Mouse (Mus musculus): ENCODE measurements around the gene Btg1. TPM values are rescaled to one million over a fixed set of nuclear protein-coding genes. Genes with fewer than 3 reads are reported as not detected.

Gene Btg1
- polyA plus RNA-seq, 1 experiment from 2014 or later: 56.8 TPM

DNA sequence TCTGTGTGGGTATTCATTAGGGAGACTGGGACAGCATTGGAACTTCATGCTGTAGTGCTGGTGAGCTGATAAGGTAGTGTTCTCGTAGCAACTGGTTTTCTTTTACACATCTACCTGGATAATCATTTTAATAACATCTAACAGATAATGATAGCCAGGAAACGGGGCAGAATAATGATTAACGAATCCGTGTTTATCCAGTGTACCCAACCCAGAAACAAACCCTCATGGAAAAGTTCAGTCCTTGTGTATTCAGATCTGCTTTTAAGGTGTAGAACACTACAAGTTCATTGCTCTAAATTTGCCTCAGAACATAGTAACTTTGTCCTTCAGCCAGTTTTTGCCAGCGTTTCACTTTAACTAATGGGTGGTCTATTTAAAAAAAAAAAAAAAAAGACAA, 37.3 kb downstream of the Btg1 start:
- 74% methylated on average over 5 of the region's 5 CpGs for WGBS
- H3K4me1 ChIP-seq (replicated peaks; ENCODE audit: control insufficient read depth, insufficient read depth, low read length): no peaks in the 10 kb centered on the region
- no peak for ATAC-seq
- H3K9me3 ChIP-seq (ENCODE audit: control insufficient read depth, low read length): no peaks in the 10 kb centered on the region
- H3K4me3 ChIP-seq (replicated peaks; ENCODE audit: low read length): no peak overlapping the region
- no peaks in the 10 kb centered on the region for H3K27me3 ChIP-seq (replicated peaks; ENCODE audit: control insufficient read depth, insufficient read depth, low read length)
- no peak overlapping the region for H3K4me2 ChIP-seq (ENCODE audit: low read length)
- H3K9ac ChIP-seq (replicated peaks; ENCODE audit: low read depth, low read length): no peak overlapping the region
- H3K27ac ChIP-seq (ENCODE audit: low read length): no peak overlapping the region
- no peaks in the 10 kb centered on the region for H3K36me3 ChIP-seq (ENCODE audit: control insufficient read depth, insufficient read depth)

DNA sequence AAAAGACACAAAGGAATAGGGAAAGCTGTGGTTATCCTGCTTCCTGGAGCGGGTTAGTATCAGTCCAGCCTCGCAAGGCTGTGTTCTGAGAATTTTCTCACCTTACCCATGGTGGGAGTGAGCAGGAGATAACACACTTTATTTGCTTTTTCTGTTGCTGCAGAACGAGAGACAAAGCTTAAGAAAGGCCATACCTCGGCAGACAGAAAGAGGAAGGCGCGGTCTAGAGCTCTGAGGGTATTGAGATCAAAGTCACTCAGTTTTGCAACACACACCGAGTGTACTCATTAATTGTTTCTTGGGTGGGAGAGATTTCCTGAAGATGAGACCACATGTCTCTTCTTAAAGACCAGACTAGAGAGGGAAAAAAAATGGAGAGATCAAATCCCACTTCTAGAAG, 37.8 kb downstream of the Btg1 start:
- Histone ChIP-seq H3K4me2 (ENCODE audit: low read length) (no peak overlapping the region), H3K36me3 (ENCODE audit: control insufficient read depth, insufficient read depth) (no peaks in the 10 kb centered on the region), H3K27ac (ENCODE audit: low read length) (no peak overlapping the region), H3K4me3 (replicated peaks; ENCODE audit: low read length) (no peak overlapping the region), H3K9ac (replicated peaks; ENCODE audit: low read depth, low read length) (no peak overlapping the region), H3K27me3 (replicated peaks; ENCODE audit: control insufficient read depth, insufficient read depth, low read length) (no peaks in the 10 kb centered on the region), H3K9me3 (ENCODE audit: control insufficient read depth, low read length) (no peaks in the 10 kb centered on the region), H3K4me1 (replicated peaks; ENCODE audit: control insufficient read depth, insufficient read depth, low read length) (no peaks in the 10 kb centered on the region)
- no peak for ATAC-seq
- 70% methylated on average over 7 of the region's 7 CpGs for WGBS

DNA sequence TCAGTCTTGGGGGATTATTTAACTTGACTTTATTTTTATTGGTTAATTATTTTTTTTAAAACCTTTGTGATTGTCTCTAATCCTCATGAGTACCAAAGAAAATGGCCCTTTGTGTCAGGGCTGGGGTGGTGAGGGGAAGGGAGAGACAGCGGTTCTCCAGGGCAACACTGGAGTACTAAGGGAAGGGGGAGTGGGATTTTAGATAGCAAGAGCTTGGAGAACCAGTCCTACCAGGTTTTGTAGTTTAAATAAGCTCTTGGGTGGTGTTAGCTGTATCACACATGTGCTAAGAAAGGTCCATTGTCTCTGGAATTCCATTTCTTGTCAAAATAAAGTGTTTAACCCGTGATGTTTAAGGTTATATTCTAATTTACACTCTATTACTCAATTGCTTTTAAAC, 38.3 kb downstream of the Btg1 start:
- Histone ChIP-seq H3K4me2 (ENCODE audit: low read length) (no peak overlapping the region), H3K4me1 (replicated peaks; ENCODE audit: control insufficient read depth, insufficient read depth, low read length) (no peaks in the 10 kb centered on the region), H3K27me3 (replicated peaks; ENCODE audit: control insufficient read depth, insufficient read depth, low read length) (no peaks in the 10 kb centered on the region), H3K4me3 (replicated peaks; ENCODE audit: low read length) (no peak overlapping the region), H3K9ac (replicated peaks; ENCODE audit: low read depth, low read length) (no peak overlapping the region), H3K36me3 (ENCODE audit: control insufficient read depth, insufficient read depth) (no peaks in the 10 kb centered on the region), H3K9me3 (ENCODE audit: control insufficient read depth, low read length) (no peaks in the 10 kb centered on the region), H3K27ac (ENCODE audit: low read length) (no peak overlapping the region)
- WGBS: 59% methylated on average over 2 of the region's 2 CpGs
- ATAC-seq: no peak

DNA sequence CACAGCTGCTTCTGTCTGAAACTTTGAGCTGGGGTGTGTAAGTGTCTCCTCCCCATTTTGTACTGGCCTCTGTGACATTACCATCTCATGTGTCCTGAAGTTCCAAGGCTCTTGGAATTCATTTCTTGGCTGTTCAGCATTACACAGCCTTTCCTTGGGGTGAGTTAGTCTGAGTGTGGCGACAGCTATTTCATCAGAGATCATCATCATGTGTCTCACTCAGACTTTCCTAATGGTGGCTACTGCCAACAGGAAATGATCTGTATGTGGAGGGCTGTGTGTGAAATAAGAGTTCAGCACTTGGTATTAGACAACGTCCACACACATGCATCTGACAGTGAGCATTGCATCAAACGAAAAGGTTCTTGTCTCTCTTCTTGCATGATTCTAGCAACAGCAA, 39.4 kb downstream of the Btg1 start:
- no peak for ATAC-seq
- no peaks in the 10 kb centered on the region for H3K9me3 ChIP-seq (ENCODE audit: control insufficient read depth, low read length)
- 93% methylated on average over 3 of the region's 3 CpGs for WGBS
- no peaks in the 10 kb centered on the region for H3K4me1 ChIP-seq (replicated peaks; ENCODE audit: control insufficient read depth, insufficient read depth, low read length)
- no peak overlapping the region for H3K4me3 ChIP-seq (replicated peaks; ENCODE audit: low read length)
- no peak overlapping the region for H3K4me2 ChIP-seq (ENCODE audit: low read length)
- H3K36me3 ChIP-seq (ENCODE audit: control insufficient read depth, insufficient read depth): no peaks in the 10 kb centered on the region
- no peak overlapping the region for H3K9ac ChIP-seq (replicated peaks; ENCODE audit: low read depth, low read length)
- no peaks in the 10 kb centered on the region for H3K27me3 ChIP-seq (replicated peaks; ENCODE audit: control insufficient read depth, insufficient read depth, low read length)
- H3K27ac ChIP-seq (ENCODE audit: low read length): no peak overlapping the region

DNA sequence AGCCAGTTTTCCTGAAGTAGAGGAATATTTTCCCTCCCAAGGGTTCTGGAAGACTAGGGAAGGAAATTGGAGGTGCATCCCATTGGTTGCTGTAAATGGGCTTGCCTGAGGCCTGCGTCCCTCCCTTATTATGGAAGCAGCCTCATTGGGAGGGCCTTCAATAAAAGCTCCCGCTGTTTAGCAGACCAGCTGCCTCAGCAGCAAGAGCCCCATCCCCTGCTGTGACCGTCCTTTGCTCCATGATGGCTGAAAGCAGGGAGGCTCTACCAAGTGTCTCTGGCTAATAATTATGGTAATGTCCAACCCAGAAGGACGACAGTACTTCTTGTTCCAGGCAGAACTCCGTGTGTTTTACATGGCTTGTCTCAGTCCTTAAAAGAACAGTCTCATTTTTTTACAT, 42.1 kb downstream of the Btg1 start:
- H3K36me3 ChIP-seq (ENCODE audit: control insufficient read depth, insufficient read depth): no peaks in the 10 kb centered on the region
- H3K9ac ChIP-seq (replicated peaks; ENCODE audit: low read depth, low read length): no peak overlapping the region
- WGBS: 4% methylated on average over 5 of the region's 5 CpGs
- ATAC-seq: peak; percentile 71
- H3K27ac ChIP-seq (ENCODE audit: low read length): no peak overlapping the region
- no peaks in the 10 kb centered on the region for H3K4me1 ChIP-seq (replicated peaks; ENCODE audit: control insufficient read depth, insufficient read depth, low read length)
- no peak overlapping the region for H3K4me2 ChIP-seq (ENCODE audit: low read length)
- no peaks in the 10 kb centered on the region for H3K27me3 ChIP-seq (replicated peaks; ENCODE audit: control insufficient read depth, insufficient read depth, low read length)
- no peak overlapping the region for H3K4me3 ChIP-seq (replicated peaks; ENCODE audit: low read length)
- no peaks in the 10 kb centered on the region for H3K9me3 ChIP-seq (ENCODE audit: control insufficient read depth, low read length)

DNA sequence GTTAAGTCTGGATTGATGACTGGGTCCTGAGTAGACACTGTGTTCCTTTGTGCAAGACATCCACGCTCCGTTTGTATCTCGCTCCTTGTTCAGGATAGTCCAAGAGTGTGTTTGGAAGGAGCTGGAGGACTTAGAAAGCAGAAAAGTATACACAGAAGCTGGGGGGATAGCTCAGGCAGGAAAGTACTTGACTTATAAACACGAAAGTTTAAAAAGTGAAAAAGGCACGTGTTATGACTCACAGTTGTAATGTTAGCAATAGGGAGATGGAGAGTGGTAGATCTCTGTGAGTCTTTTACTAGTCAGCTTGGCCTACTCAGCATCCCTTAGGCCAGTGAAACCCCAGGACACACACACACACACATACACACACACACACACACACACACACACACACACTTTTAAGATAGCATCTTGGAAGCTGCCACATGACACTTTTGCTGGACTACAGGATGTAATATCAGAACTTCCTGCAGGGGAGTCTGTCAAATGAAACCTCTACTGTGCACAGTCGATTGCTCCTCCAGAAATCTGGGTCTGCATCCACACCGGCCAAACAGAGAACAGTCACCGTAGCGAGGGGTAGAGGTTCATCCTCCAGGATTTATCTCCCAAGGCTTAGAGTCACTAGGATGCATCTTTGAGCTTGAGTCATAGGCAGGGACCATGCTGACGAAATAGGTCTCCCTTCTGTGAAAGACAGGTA, 43.6 kb downstream of the Btg1 start:
- H3K4me1 ChIP-seq (replicated peaks; ENCODE audit: control insufficient read depth, insufficient read depth, low read length): no peaks in the 10 kb centered on the region
- no peaks in the 10 kb centered on the region for H3K36me3 ChIP-seq (ENCODE audit: control insufficient read depth, insufficient read depth)
- no peak overlapping the region for H3K9ac ChIP-seq (replicated peaks; ENCODE audit: low read depth, low read length)
- H3K27ac ChIP-seq (ENCODE audit: low read length): no peak overlapping the region
- H3K4me2 ChIP-seq (ENCODE audit: low read length): no peak overlapping the region
- H3K27me3 ChIP-seq (replicated peaks; ENCODE audit: control insufficient read depth, insufficient read depth, low read length): no peaks in the 10 kb centered on the region
- H3K4me3 ChIP-seq (replicated peaks; ENCODE audit: low read length): no peak overlapping the region
- no peak for ATAC-seq
- H3K9me3 ChIP-seq (ENCODE audit: control insufficient read depth, low read length): no peaks in the 10 kb centered on the region
- 92% methylated on average over 10 of the region's 10 CpGs for WGBS

DNA sequence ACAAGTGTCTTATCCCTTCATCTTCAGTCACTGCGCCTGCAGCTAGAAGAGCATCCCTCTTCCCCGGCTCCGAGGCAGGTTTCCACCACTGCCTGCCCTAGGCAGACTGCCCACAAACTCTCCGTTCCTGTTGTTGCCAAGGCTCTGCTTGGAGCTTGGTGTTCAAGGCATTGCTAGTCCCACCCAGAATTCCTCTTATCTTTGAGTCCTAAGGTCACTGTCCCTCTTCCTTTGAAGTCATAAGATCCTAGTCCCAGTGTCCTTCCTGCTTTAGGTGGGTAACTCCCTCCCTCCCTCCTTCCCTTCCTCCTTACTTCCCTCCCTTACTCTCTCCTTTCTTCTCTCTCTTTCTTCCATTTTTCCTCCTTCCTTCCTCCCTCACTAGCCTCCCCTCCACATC, 46.2 kb downstream of the Btg1 start:
- Histone ChIP-seq H3K4me3 (replicated peaks; ENCODE audit: low read length) (no peak overlapping the region), H3K4me2 (ENCODE audit: low read length) (no peak overlapping the region), H3K9ac (replicated peaks; ENCODE audit: low read depth, low read length) (no peak overlapping the region), H3K4me1 (replicated peaks; ENCODE audit: control insufficient read depth, insufficient read depth, low read length) (no peaks in the 10 kb centered on the region), H3K9me3 (ENCODE audit: control insufficient read depth, low read length) (no peaks in the 10 kb centered on the region), H3K36me3 (ENCODE audit: control insufficient read depth, insufficient read depth) (no peaks in the 10 kb centered on the region), H3K27me3 (replicated peaks; ENCODE audit: control insufficient read depth, insufficient read depth, low read length) (no peaks in the 10 kb centered on the region), H3K27ac (ENCODE audit: low read length) (no peak overlapping the region)
- no peak for ATAC-seq
- WGBS: 88% methylated on average over 4 of the region's 4 CpGs

DNA sequence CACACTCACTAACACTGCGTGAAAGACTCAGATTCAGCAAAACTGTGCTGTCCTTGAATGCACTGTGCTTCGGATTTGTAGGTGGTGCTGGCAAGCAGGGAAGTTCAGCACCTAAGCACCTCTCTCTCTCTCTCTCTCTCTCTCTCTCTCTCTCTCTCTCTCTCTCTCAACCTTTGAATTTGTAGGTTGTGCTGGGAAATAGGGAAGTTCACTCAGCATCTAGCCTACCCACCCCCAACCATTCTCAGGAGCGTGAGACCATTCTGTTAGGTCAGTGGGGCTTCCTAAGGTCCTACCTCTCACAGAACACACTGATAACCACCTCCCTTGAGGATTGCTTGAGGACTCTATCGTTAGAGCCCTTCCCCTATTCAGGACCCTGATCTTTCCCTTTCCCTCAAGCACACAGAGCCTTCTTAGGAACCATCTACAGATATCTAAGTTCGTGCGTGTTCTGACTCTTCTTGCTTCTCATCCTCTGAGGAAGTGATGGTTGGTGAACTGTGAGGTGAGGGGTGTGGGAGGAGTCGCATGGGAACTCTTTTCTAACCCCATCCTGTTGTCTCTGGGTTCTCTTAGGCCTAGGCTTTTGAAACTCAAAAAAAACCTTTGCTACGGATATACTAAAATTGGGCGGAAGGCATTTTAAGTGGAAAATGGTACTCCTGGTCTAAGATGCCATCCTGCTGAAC, 47.1 kb downstream of the Btg1 start:
- no peak for ATAC-seq
- Histone ChIP-seq H3K27me3 (replicated peaks; ENCODE audit: control insufficient read depth, insufficient read depth, low read length) (no peaks in the 10 kb centered on the region), H3K36me3 (ENCODE audit: control insufficient read depth, insufficient read depth) (no peaks in the 10 kb centered on the region), H3K27ac (ENCODE audit: low read length) (no peak overlapping the region), H3K4me3 (replicated peaks; ENCODE audit: low read length) (no peak overlapping the region), H3K9ac (replicated peaks; ENCODE audit: low read depth, low read length) (no peak overlapping the region), H3K9me3 (ENCODE audit: control insufficient read depth, low read length) (no peaks in the 10 kb centered on the region), H3K4me1 (replicated peaks; ENCODE audit: control insufficient read depth, insufficient read depth, low read length) (no peaks in the 10 kb centered on the region), H3K4me2 (ENCODE audit: low read length) (no peak overlapping the region)
- 93% methylated on average over 9 of the region's 9 CpGs for WGBS
